8 mouse cellular contexts compared by ENCODE assay signal in genomic region chr14:24778748-24779630, GRCm38 (mm10).
A peak's percentile ranks its signal among the peaks of the same experiment; 100 is the strongest.
DNase-seq lines count a peak whose midpoint lies in the region; ATAC-seq lines count a peak whose summit lies in the region.

No protein-coding gene starts in this region.

- H3K27me3 ChIP-seq in intestine, embryonic 15.5 days (replicated peaks) = no peaks in the 10 kb centered on the region

- peak overlapping the region; percentile 46 for H3K4me3 ChIP-seq in intestine, embryonic 15.5 days (replicated peaks)

- 1% methylated on average over 39 of the region's 39 CpGs for WGBS in intestine, embryonic 15.5 days

- H3K4me2 ChIP-seq in intestine, embryonic 15.5 days (replicated peaks) = peak overlapping the region; percentile 73

- ATAC-seq in intestine, embryonic 15.5 days = peak; percentile 98
- ATAC-seq in megakaryocyte-erythroid progenitor cell, adult 5-6 weeks (replicated peaks; ENCODE audit: low FRiP score, low TSS enrichment, poor library complexity, severe bottlenecking) = peak; percentile 93

- peak overlapping the region; percentile 93 for H3K27ac ChIP-seq in intestine, embryonic 15.5 days

- H3K4me1 ChIP-seq in intestine, embryonic 15.5 days (replicated peaks) = peaks cover 12% of the 10 kb centered on the region

- intact Hi-C loops in left cerebral cortex, postnatal 14 days (cut with DNase I) = loop anchor here (10.0 kb wide), 1 partner anchor 676 kb away; the partner anchor contains the start of gene Zmiz1

- no peaks in the 10 kb centered on the region for H3K36me3 ChIP-seq in intestine, embryonic 15.5 days

- peak overlapping the region; percentile 69 for H3K9ac ChIP-seq in intestine, embryonic 15.5 days

- DNase-seq in adrenal gland, adult 2 months = peak; percentile 95
- DNase-seq in embryo, embryonic 11 days = peak; percentile 93
- peak; percentile 76 to 90 for DNase-seq in gastrocnemius, postnatal 4 days (ENCODE audit: low spot score in 2 of 2)
- peak; percentile 83 to 88 for DNase-seq in left cerebral cortex, postnatal 14 days (ENCODE audit: low spot score in 2 of 2)
- DNase-seq in right cerebral cortex, postnatal 14 days = peak; percentile 80
- DNase-seq in urinary bladder, postnatal 25 days (ENCODE audit: low spot score) = peak; percentile 66

- no peaks in the 10 kb centered on the region for H3K9me3 ChIP-seq in intestine, embryonic 15.5 days

Comparison
In these comparisons a context has a peak if more than half of its experiments do, and no peak if none do; other contexts are left out.
1. Peak in every context shown above with its lines: DNase-seq, ATAC-seq, H3K4me3 ChIP-seq and H3K27ac ChIP-seq.